25 mouse cellular contexts compared by ENCODE assay signal in the genomic region with DNA sequence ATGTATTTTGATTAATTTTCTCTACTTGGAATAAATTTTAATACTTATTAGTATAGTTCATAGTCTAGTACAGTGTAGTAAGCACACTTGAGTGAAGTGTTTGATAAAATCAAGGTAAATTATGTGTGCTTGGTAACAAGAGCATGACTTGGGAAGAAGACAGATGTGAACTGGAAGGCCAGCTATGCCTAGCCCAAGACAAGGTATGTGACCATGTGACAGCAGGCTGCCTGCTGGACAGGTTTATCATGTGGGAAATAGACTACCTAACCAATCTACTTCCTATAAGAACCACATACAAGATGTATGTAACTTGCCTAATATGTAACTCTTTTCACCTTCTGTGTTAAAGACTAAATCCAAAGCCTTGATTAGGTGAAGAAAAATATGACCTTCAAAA.
"Had no signal": no experiment of that assay in that cellular context is flagged by ENCODE, and none has a peak within 500 bp of the region (broad histone marks: within the 10 kb centered on the region; RNA-seq: fewer than 3 reads in every experiment).

No protein-coding gene starts in this region.

- H3K4me1 ChIP-seq: heart, embryonic 10.5 days; heart, embryonic 12.5 days; hindbrain, embryonic 10.5 days; hindbrain, embryonic 12.5 days; intestine, embryonic 15.5 days; limb, embryonic 13.5 days; limb, embryonic 15.5 days had no signal

- DNase-seq: gastrocnemius, adult 2 months; gastrocnemius, postnatal 10 days; gastrocnemius, postnatal 25 days; heart, adult 18-20 months; heart, postnatal 10 days; heart, postnatal 4 days; kidney, adult 18-20 months; kidney, adult 8-10 months; kidney, postnatal 14 days; kidney, postnatal 36 days; layer of hippocampus, adult 9-11 months; layer of hippocampus, postnatal 36 days; left cerebral cortex, postnatal 4 days had no signal

- H3K9ac ChIP-seq: heart, embryonic 12.5 days; hindbrain, embryonic 12.5 days; hindbrain, embryonic 14.5 days; intestine, embryonic 15.5 days; limb, embryonic 13.5 days; limb, embryonic 15.5 days had no signal

- ATAC-seq: hindbrain, embryonic 16.5 days; inflammation-experienced regulatory T-cells, adult 6 months; intestine, embryonic 15.5 days; intestine, postnatal 0 days had no signal

- H3K27me3 ChIP-seq: heart, embryonic 12.5 days; hindbrain, embryonic 12.5 days; intestine, embryonic 15.5 days; limb, embryonic 13.5 days; limb, embryonic 15.5 days had no signal

- H3K36me3 ChIP-seq: heart, embryonic 10.5 days; heart, embryonic 12.5 days; hindbrain, embryonic 10.5 days; hindbrain, embryonic 12.5 days; intestine, embryonic 15.5 days; limb, embryonic 13.5 days; limb, embryonic 15.5 days had no signal

- H3K4me3 ChIP-seq: gastrocnemius, adult 2 months; heart, embryonic 10.5 days; heart, embryonic 12.5 days; hindbrain, embryonic 10.5 days; hindbrain, embryonic 12.5 days; intestine, embryonic 15.5 days; limb, embryonic 13.5 days; limb, embryonic 15.5 days had no signal

- H3K4me2 ChIP-seq: heart, embryonic 12.5 days; hindbrain, embryonic 12.5 days; hindbrain, embryonic 14.5 days; intestine, embryonic 15.5 days; limb, embryonic 13.5 days; limb, embryonic 15.5 days had no signal

- H3K9me3 ChIP-seq: heart, embryonic 10.5 days; heart, embryonic 12.5 days; hindbrain, embryonic 10.5 days; hindbrain, embryonic 12.5 days; intestine, embryonic 15.5 days; limb, embryonic 13.5 days; limb, embryonic 15.5 days had no signal

- H3K27ac ChIP-seq: gastrocnemius, adult 2 months; heart, embryonic 10.5 days; hindbrain, embryonic 10.5 days; hindbrain, embryonic 12.5 days; hindbrain, embryonic 14.5 days; intestine, embryonic 15.5 days; kidney, postnatal 0 days; limb, embryonic 13.5 days; limb, embryonic 15.5 days had no signal
